Mouse (Mus musculus): ENCODE measurements around the gene Ahnak. TPM values are rescaled to one million over a fixed set of nuclear protein-coding genes. Genes with fewer than 3 reads are reported as not detected.

Gene Ahnak
- total and polyA plus RNA-seq, 3 experiments = 23.0 to 348 (median 299) TPM

DNA sequence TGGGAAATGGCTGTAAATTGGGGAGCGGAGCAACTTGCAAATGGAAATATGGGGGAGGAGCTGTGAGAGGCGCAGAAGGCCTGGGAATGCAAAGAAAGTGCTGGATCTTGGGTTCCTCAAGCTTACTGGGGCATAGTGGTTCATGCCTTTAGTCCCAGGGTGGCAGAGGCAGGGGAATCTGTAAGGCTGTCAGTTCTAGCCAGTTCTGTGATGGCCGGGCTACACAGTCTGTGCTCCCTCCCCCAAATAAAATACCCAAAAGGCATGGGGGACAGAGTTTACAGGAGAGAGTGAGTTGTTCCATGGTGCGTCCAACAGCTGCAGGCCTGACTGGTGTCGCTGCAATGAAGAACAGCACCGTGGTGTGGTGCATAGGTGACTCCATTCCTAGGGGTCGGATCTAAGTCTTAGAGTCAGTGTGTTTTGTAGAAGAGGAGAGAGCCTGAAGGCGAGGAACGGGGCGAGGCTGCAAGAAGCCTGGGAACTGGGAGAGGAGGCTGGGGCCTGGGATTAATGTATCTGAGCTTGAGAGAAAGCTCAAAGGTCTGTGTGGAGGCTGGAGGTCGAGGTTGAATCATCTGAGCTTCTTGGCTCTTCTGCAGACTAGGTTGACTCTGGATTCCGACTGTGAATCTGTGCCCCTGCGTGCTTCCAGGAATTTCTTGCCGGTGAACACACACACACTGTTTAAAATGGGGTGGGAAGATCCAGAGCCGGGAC is 578 bp upstream of the Ahnak start:
- H3K9ac ChIP-seq (ENCODE audit: low read depth, low read length) = peak overlapping the region; percentile 96
- H3K4me1 ChIP-seq (ENCODE audit: control insufficient read depth, insufficient read depth, low read length) = peaks cover 28% of the 10 kb centered on the region
- H3K36me3 ChIP-seq (ENCODE audit: control insufficient read depth, insufficient read depth, low read length) = no peaks in the 10 kb centered on the region; the same call in 1 of the 2 replicates
- TF ChIP-seq POLR2A (IDR thresholded peaks at IDR 0.05; ENCODE audit: insufficient read depth, low read depth, low read length) (no peak), CTCF (IDR thresholded peaks at IDR 0.05) (no peak), EP300 (IDR thresholded peaks at IDR 0.05; ENCODE audit: insufficient read depth, low read depth, low read length) (0 out of 2 replicates have a peak, but pooled peaks have one; percentile 6)
- WGBS = 36% methylated on average over 15 of the region's 15 CpGs
- no peaks in the 10 kb centered on the region for H3K79me2 ChIP-seq (replicated peaks; ENCODE audit: control insufficient read depth, insufficient read depth, low read length)
- H3K27ac ChIP-seq = peak overlapping the region; percentile 100
- no peaks in the 10 kb centered on the region for H3K27me3 ChIP-seq (ENCODE audit: control insufficient read depth, insufficient read depth, low read length)
- intact Hi-C loops (cut with DNase I) = no loop called here
- DNase-seq = no peak
- peak overlapping the region; percentile 91 for H3K4me3 ChIP-seq

DNA sequence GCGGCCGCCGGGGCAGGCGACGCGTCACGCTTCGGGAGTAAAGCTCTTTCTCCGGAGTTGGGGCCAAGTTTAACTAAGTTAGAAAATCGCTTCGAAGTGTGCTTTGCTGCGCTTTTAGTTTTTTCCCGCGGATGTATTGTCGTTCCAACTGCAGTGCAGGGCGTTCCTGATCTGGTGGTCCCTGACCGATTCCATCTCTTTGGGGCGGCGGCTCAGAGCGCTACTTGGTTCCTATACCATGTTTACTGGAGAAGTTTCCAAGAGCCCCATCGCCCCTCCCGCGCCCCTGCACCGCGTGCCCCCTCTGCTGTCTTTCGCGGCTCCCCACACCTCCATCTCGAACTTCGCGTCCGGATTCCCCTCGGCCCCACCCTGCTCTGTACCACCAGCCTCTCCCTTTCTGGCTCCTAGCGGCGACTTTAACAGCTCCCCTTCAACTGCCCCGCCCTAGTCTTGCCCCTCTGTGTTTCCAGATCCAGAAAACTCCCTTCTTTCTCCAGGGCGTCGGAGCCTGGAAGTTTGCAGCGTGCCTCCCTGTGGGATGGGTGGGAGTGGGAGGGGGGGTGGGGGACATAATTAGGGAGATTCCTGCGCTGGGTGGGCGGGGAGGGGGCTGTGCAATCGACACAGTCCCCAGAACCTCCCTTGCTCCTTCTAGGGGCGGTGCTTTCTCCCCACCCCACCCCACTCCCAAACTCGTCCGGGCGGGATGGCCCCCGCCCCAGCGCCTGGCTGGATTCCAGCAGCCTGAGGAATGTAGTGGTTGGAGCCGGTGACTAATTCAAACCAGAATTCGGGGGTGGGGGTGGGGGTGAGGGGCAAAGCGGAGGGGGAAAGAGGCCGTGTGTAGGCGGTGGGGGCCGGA is 715 bp downstream of the Ahnak start:
- Histone ChIP-seq H3K79me2 (replicated peaks; ENCODE audit: control insufficient read depth, insufficient read depth, low read length) (no peaks in the 10 kb centered on the region; the same call in 1 of the 2 replicates), H3K36me3 (ENCODE audit: control insufficient read depth, insufficient read depth, low read length) (peaks cover 5% of the 10 kb centered on the region; the same call in 1 of the 2 replicates), H3K27ac (peak overlapping the region; percentile 100), H3K27me3 (ENCODE audit: control insufficient read depth, insufficient read depth, low read length) (no peaks in the 10 kb centered on the region), H3K4me3 (peak overlapping the region; percentile 91), H3K9ac (ENCODE audit: low read depth, low read length) (peak overlapping the region; percentile 96), H3K4me1 (ENCODE audit: control insufficient read depth, insufficient read depth, low read length) (peaks cover 27% of the 10 kb centered on the region)
- under 1% methylated on average over 53 of the region's 53 CpGs for WGBS
- intact Hi-C loops (cut with DNase I) = no loop called here
- peak; percentile 94 for DNase-seq
- no peak for TF ChIP-seq EP300 (IDR thresholded peaks at IDR 0.05; ENCODE audit: insufficient read depth, low read depth, low read length)
- peak; percentile 46 for TF ChIP-seq CTCF (IDR thresholded peaks at IDR 0.05)
- TF ChIP-seq POLR2A (IDR thresholded peaks at IDR 0.05; ENCODE audit: insufficient read depth, low read depth, low read length) = peak; percentile 66

DNA sequence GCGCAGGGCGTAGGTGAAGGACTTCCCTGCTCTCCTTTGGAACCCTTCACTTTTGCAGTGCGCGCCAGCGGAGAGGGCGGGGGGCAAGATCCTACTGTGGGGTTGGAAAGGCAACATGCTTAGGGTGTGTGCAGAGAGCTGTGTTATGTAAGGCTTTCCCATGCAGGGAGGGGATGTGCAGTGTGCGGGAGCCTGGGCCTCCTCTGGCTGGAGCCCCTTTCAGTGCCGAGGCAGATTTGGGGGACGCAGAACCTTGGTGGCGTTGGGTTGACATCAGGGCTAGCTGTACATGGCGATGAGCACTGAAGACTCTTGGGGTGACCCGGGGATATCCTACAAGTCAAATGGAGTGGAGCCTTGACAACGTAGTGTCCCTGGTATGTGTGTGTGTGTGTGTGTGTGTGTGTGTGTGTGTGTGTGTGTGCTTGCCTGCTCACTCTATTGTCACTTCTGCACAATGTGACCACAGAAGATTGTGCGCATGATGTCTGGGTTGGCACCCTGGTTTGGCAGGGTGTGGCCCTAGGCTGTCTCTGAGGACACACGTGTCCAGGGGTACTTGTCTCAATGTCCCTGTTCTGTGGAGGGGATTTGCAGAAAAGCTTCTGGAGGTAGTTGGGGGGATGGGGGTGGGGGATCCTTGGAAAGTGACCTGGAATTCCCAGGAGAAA is 1.5 kb downstream of the Ahnak start:
- 3% methylated on average over 15 of the region's 15 CpGs for WGBS
- Histone ChIP-seq H3K79me2 (replicated peaks; ENCODE audit: control insufficient read depth, insufficient read depth, low read length) (peaks cover 2% of the 10 kb centered on the region), H3K4me3 (peak overlapping the region; percentile 91), H3K27ac (peak overlapping the region; percentile 100), H3K9ac (ENCODE audit: low read depth, low read length) (peak overlapping the region; percentile 76), H3K4me1 (ENCODE audit: control insufficient read depth, insufficient read depth, low read length) (peaks cover 34% of the 10 kb centered on the region), H3K36me3 (ENCODE audit: control insufficient read depth, insufficient read depth, low read length) (peaks cover 10% of the 10 kb centered on the region; the same call in 1 of the 2 replicates), H3K27me3 (ENCODE audit: control insufficient read depth, insufficient read depth, low read length) (no peaks in the 10 kb centered on the region)
- TF ChIP-seq EP300 (IDR thresholded peaks at IDR 0.05; ENCODE audit: insufficient read depth, low read depth, low read length) = no peak; the same call in 1 of the 2 replicates
- TF ChIP-seq CTCF (IDR thresholded peaks at IDR 0.05) = no peak
- peak; percentile 69 for TF ChIP-seq POLR2A (IDR thresholded peaks at IDR 0.05; ENCODE audit: insufficient read depth, low read depth, low read length)
- DNase-seq = no peak
- intact Hi-C loops (cut with DNase I) = no loop called here

DNA sequence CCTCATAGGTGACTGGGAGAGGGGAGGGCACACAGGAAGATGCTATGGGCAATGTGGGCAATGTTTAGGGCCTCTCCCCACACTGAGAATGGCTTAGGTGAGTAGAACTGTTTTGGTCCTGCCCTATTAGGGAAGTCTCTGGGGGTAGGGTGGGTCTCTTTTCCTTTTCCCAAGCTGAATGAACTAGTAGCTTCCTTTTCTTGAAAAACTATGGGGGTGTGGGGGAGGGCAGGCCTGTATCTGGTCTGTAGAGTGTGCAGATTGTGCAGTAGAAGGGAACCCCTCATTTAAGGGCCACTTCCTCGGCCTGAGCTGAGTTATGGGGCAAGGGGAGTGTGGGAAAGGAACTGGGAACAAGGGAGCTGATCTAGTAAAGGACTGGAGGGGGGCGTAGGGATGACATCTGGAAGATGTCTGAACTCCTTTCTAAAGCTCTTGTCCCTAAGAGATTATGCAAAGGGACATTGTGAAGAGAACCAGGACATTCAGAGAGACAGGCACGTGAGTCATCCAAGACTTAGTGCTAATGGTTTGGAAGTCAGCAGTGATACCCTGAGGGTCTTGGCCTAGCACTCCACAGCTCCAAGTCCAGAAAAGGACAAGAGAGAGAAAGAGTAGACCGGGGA is 2.3 kb downstream of the Ahnak start:
- DNase-seq = peak; percentile 49 to 60
- Histone ChIP-seq H3K4me1 (ENCODE audit: control insufficient read depth, insufficient read depth, low read length) (peaks cover 37% of the 10 kb centered on the region), H3K36me3 (ENCODE audit: control insufficient read depth, insufficient read depth, low read length) (peaks cover 16% of the 10 kb centered on the region), H3K27me3 (ENCODE audit: control insufficient read depth, insufficient read depth, low read length) (no peaks in the 10 kb centered on the region), H3K9ac (ENCODE audit: low read depth, low read length) (peak overlapping the region; percentile 76), H3K79me2 (replicated peaks; ENCODE audit: control insufficient read depth, insufficient read depth, low read length) (peaks cover 4% of the 10 kb centered on the region), H3K4me3 (peak overlapping the region; percentile 91), H3K27ac (peak overlapping the region; percentile 100)
- intact Hi-C loops (cut with DNase I) = no loop called here
- peak; percentile 56 for TF ChIP-seq POLR2A (IDR thresholded peaks at IDR 0.05; ENCODE audit: insufficient read depth, low read depth, low read length)
- TF ChIP-seq EP300 (IDR thresholded peaks at IDR 0.05; ENCODE audit: insufficient read depth, low read depth, low read length) = peak; percentile 63; the same call in 1 of the 2 replicates
- TF ChIP-seq CTCF (IDR thresholded peaks at IDR 0.05) = no peak
- WGBS = 8% methylated on average over 4 of the region's 4 CpGs

All from heart, adult 2 months (tissue).